9 mouse cellular contexts compared by ENCODE assay signal in genomic region chr1:151079614-151080360, GRCm38 (mm10).
DNase-seq lines count a peak whose midpoint lies in the region; ATAC-seq and TF ChIP-seq lines count a peak whose summit lies in the region.
"Had no signal": no experiment of that assay in that cellular context is flagged by ENCODE, and none has a peak within 500 bp of the region (broad histone marks: within the 10 kb centered on the region; RNA-seq: fewer than 3 reads in every experiment).

No protein-coding gene starts in this region.

- H3K9ac ChIP-seq in forebrain, embryonic 14.5 days (ENCODE audit: low read length) = no peak overlapping the region
- no peak overlapping the region for H3K9ac ChIP-seq in forebrain, postnatal 0 days
- H3K9ac ChIP-seq in kidney, embryonic 16.5 days (replicated peaks; ENCODE audit: low read length) = no peak overlapping the region
- peak overlapping the region; percentile 58 for H3K9ac ChIP-seq in liver, postnatal 0 days (replicated peaks)
- no peak overlapping the region for H3K9ac ChIP-seq in hindbrain, postnatal 0 days (replicated peaks; ENCODE audit: low read length)
- H3K9ac ChIP-seq: neural tube, embryonic 12.5 days had no signal

- H3K4me2 ChIP-seq in forebrain, embryonic 14.5 days (ENCODE audit: low read length) = no peak overlapping the region
- H3K4me2 ChIP-seq in forebrain, postnatal 0 days (ENCODE audit: low read depth) = no peak overlapping the region
- H3K4me2 ChIP-seq in kidney, embryonic 16.5 days (replicated peaks; ENCODE audit: low read depth, low read length) = no peak overlapping the region
- peak overlapping the region; percentile 67 for H3K4me2 ChIP-seq in liver, postnatal 0 days (ENCODE audit: low read depth, low read length)
- no peak overlapping the region for H3K4me2 ChIP-seq in hindbrain, postnatal 0 days (ENCODE audit: low read depth, low read length)
- H3K4me2 ChIP-seq: neural tube, embryonic 12.5 days had no signal

- H3K4me3 ChIP-seq in forebrain, embryonic 14.5 days (ENCODE audit: low read depth, low read length) = no peak overlapping the region
- no peak overlapping the region for H3K4me3 ChIP-seq in forebrain, postnatal 0 days (ENCODE audit: low read depth, low read length)
- no peak overlapping the region for H3K4me3 ChIP-seq in kidney, embryonic 16.5 days (ENCODE audit: low read length)
- no peak overlapping the region for H3K4me3 ChIP-seq in liver, postnatal 0 days (ENCODE audit: low read depth, low read length)
- H3K4me3 ChIP-seq in hindbrain, postnatal 0 days (ENCODE audit: low read length) = no peak overlapping the region
- H3K4me3 ChIP-seq: neural tube, embryonic 12.5 days had no signal

- TF ChIP-seq CTCF in forebrain, postnatal 0 days (IDR thresholded peaks at IDR 0.05; ENCODE audit: low read depth) = no peak
- TF ChIP-seq CTCF in liver, postnatal 0 days (IDR thresholded peaks at IDR 0.05; ENCODE audit: low read depth) = no peak
- no peak for TF ChIP-seq CTCF in hindbrain, postnatal 0 days (IDR thresholded peaks at IDR 0.05; ENCODE audit: low read depth)

- no peaks in the 10 kb centered on the region for H3K36me3 ChIP-seq in forebrain, embryonic 14.5 days (ENCODE audit: control insufficient read depth, insufficient read depth, low read length)
- H3K36me3 ChIP-seq in forebrain, postnatal 0 days (ENCODE audit: insufficient read depth) = no peaks in the 10 kb centered on the region
- no peaks in the 10 kb centered on the region for H3K36me3 ChIP-seq in kidney, embryonic 16.5 days (ENCODE audit: insufficient read depth, low read length)
- H3K36me3 ChIP-seq in liver, postnatal 0 days (replicated peaks; ENCODE audit: insufficient read depth, low read length) = no peaks in the 10 kb centered on the region
- H3K36me3 ChIP-seq in hindbrain, postnatal 0 days (ENCODE audit: insufficient read depth, low read length) = no peaks in the 10 kb centered on the region
- H3K36me3 ChIP-seq: neural tube, embryonic 12.5 days had no signal

- no peaks in the 10 kb centered on the region for H3K9me3 ChIP-seq in forebrain, embryonic 14.5 days (replicated peaks; ENCODE audit: control insufficient read depth, low read length)
- no peaks in the 10 kb centered on the region for H3K9me3 ChIP-seq in forebrain, postnatal 0 days (ENCODE audit: low read length)
- no peaks in the 10 kb centered on the region for H3K9me3 ChIP-seq in kidney, embryonic 16.5 days (ENCODE audit: low read length)
- H3K9me3 ChIP-seq in liver, postnatal 0 days (ENCODE audit: low read length) = no peaks in the 10 kb centered on the region
- no peaks in the 10 kb centered on the region for H3K9me3 ChIP-seq in hindbrain, postnatal 0 days (ENCODE audit: low read length)
- H3K9me3 ChIP-seq: neural tube, embryonic 12.5 days had no signal

- peak; percentile 96 for TF ChIP-seq EP300 in liver, postnatal 0 days (IDR thresholded peaks at IDR 0.05; ENCODE audit: low read depth)

- DNase-seq in forebrain, embryonic 14.5 days (ENCODE audit: low spot score) = no peak
- no peak for DNase-seq in forebrain, postnatal 0 days
- DNase-seq in kidney, postnatal 14 days = no peak
- DNase-seq in liver, postnatal 0 days = peak; percentile 26
- DNase-seq in hindbrain, postnatal 0 days (ENCODE audit: low spot score) = no peak

- ATAC-seq in forebrain, embryonic 14.5 days = 0 out of 2 replicates have a peak, but pooled peaks have one; percentile 22
- no peak for ATAC-seq in forebrain, postnatal 0 days
- ATAC-seq in kidney, embryonic 16.5 days (ENCODE audit: low FRiP score, low TSS enrichment) = no peak
- ATAC-seq in common myeloid progenitor, adult 5-6 weeks (replicated peaks; ENCODE audit: low read depth, poor library complexity, severe bottlenecking) = peak; percentile 27; the same call in 1 of the 2 replicates
- ATAC-seq in liver, postnatal 0 days = peak; percentile 81
- no peak for ATAC-seq in granulocyte monocyte progenitor cell, adult 5-6 weeks (replicated peaks; ENCODE audit: poor library complexity, severe bottlenecking)
- ATAC-seq in hindbrain, postnatal 0 days = no peak

- H3K27ac ChIP-seq in forebrain, embryonic 14.5 days (ENCODE audit: low read depth, low read length) = no peak overlapping the region
- no peak overlapping the region for H3K27ac ChIP-seq in forebrain, postnatal 0 days (ENCODE audit: low read depth, low read length)
- H3K27ac ChIP-seq in kidney, embryonic 16.5 days (ENCODE audit: low read length) = peak overlapping the region; percentile 56
- peak overlapping the region; percentile 78 for H3K27ac ChIP-seq in liver, postnatal 0 days (ENCODE audit: low read depth)
- no peak overlapping the region for H3K27ac ChIP-seq in hindbrain, postnatal 0 days
- H3K27ac ChIP-seq: neural tube, embryonic 12.5 days had no signal

- H3K27me3 ChIP-seq in forebrain, embryonic 14.5 days (replicated peaks; ENCODE audit: control insufficient read depth, insufficient read depth, low read length) = no peaks in the 10 kb centered on the region
- no peaks in the 10 kb centered on the region for H3K27me3 ChIP-seq in forebrain, postnatal 0 days (ENCODE audit: insufficient read depth, low read length)
- no peaks in the 10 kb centered on the region for H3K27me3 ChIP-seq in kidney, embryonic 16.5 days (ENCODE audit: insufficient read depth, low read length)
- H3K27me3 ChIP-seq in liver, postnatal 0 days (ENCODE audit: insufficient read depth, low read length) = no peaks in the 10 kb centered on the region
- no peaks in the 10 kb centered on the region for H3K27me3 ChIP-seq in hindbrain, postnatal 0 days (ENCODE audit: insufficient read depth, low read length)
- H3K27me3 ChIP-seq: neural tube, embryonic 12.5 days had no signal

- 83% methylated on average over 15 of the region's 15 CpGs for WGBS in forebrain, embryonic 14.5 days
- WGBS in forebrain, postnatal 0 days = 83% methylated on average over 15 of the region's 15 CpGs
- 66% methylated on average over 15 of the region's 15 CpGs for WGBS in kidney, embryonic 16.5 days
- 53% methylated on average over 15 of the region's 15 CpGs for WGBS in liver, postnatal 0 days (ENCODE audit: insufficient replicate concordance)
- WGBS in hindbrain, postnatal 0 days = 84% methylated on average over 15 of the region's 15 CpGs

- H3K4me1 ChIP-seq in forebrain, embryonic 14.5 days (ENCODE audit: control insufficient read depth, insufficient read depth, low read length) = no peaks in the 10 kb centered on the region
- no peaks in the 10 kb centered on the region for H3K4me1 ChIP-seq in forebrain, postnatal 0 days (ENCODE audit: insufficient read depth)
- H3K4me1 ChIP-seq in kidney, embryonic 16.5 days (ENCODE audit: insufficient read depth, low read length) = peaks cover 22% of the 10 kb centered on the region
- H3K4me1 ChIP-seq in liver, postnatal 0 days (ENCODE audit: insufficient read depth) = peaks cover 18% of the 10 kb centered on the region
- H3K4me1 ChIP-seq in hindbrain, postnatal 0 days (ENCODE audit: insufficient read depth, low read length) = no peaks in the 10 kb centered on the region
- H3K4me1 ChIP-seq: neural tube, embryonic 12.5 days had no signal

Comparison
In these comparisons a context has a peak if more than half of its experiments do, and no peak if none do; other contexts are left out.
1. ATAC-seq: peak in forebrain, embryonic 14.5 days (single experiment), common myeloid progenitor, adult 5-6 weeks (single experiment) and liver, postnatal 0 days (single experiment); none in forebrain, postnatal 0 days (single experiment), kidney, embryonic 16.5 days (single experiment), granulocyte monocyte progenitor cell, adult 5-6 weeks (single experiment) and hindbrain, postnatal 0 days (single experiment).
2. H3K27ac ChIP-seq: peak in kidney, embryonic 16.5 days (single experiment) and liver, postnatal 0 days (single experiment); none in forebrain, embryonic 14.5 days (single experiment), forebrain, postnatal 0 days (single experiment) and hindbrain, postnatal 0 days (single experiment).